Mouse (Mus musculus) effector memory CD4-positive, alpha-beta T cell, adult 5 months (primary cell): Measurements from ENCODE around the gene Olfr1325. TPM values are rescaled to one million over a fixed set of nuclear protein-coding genes. Genes with fewer than 3 reads are reported as not detected.

Source experiments
- polyA plus RNA-seq: library from polyadenylated mRNA; unstranded; fragments of 100-300 nt; shearing (Covaris generic); gene quantifications from one replicate; pipeline ENCODE4 v1.2.1, GENCODE M21; 2017

Olfr1325 gene
- polyA plus RNA-seq: not detected

DNA sequence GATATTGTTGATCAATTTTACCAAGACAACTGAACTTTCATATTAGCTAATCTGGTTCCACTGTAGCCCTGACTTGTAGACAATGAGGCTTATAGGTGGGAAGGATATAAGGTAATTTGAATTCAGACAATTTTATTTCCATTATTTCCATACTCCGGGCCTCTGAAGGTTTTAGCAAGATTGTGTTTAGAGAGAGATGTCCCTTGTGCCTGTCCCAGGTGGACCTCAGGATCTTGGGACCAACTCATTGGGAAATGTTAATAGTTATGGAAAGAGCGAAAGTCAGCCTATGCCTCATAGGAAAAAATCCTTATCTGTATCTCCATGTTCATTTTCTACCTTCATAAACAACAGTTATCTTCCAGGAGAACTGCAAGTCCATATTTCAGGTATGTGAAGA is at the start of gene Olfr1325:
Olfr1325 (plus strand) TSS at position 301 of the 400 bp plus-strand sequence.

GRCm38 (mm10) chrX:74574788-74575187 is 17.7 kb upstream of the Olfr1325 start, which contains the start of gene Olfr1326-ps1:
Gene Olfr1326-ps1 (minus strand): TSS chrX:74574888.

GRCm38 (mm10) chrX:74645466-74646323 is 53.2 kb downstream of the Olfr1325 start, which contains the start of gene Gm5640:
Gene Gm5640 (minus strand): TSS chrX:74645635.

Other genes with a start within 250 kb of the Olfr1325 start
- 16.9 TPM for gene Lage3, start 239.1 kb upstream of the Olfr1325 start, polyA plus RNA-seq
- gene Ubl4a, start 219.5 kb upstream of the Olfr1325 start, polyA plus RNA-seq: 32.9 TPM
- 28.0 TPM for gene Slc10a3, start 219.3 kb upstream of the Olfr1325 start, polyA plus RNA-seq
- 14.2 TPM for gene Fam3a, start 199.4 kb upstream of the Olfr1325 start, polyA plus RNA-seq
- gene Ikbkg, start 199.4 kb upstream of the Olfr1325 start, polyA plus RNA-seq: 39.7 TPM
- 44.5 TPM for gene G6pdx, start 163.5 kb upstream of the Olfr1325 start, polyA plus RNA-seq
- gene Gm6880, start 111.3 kb upstream of the Olfr1325 start, polyA plus RNA-seq: not detected
- not detected for gene Olfr1326-ps1, start 17.8 kb upstream of the Olfr1325 start, polyA plus RNA-seq
- not detected for gene Gm5640, start 53.0 kb downstream of the Olfr1325 start, polyA plus RNA-seq
- not detected for gene Gm6890, start 148.2 kb downstream of the Olfr1325 start, polyA plus RNA-seq
- gene Gm5936, start 244.5 kb downstream of the Olfr1325 start, polyA plus RNA-seq: not detected